Mouse (Mus musculus) embryo, embryonic 10 days (tissue): ENCODE measurements at regions not wholly inside any gene's neighbourhood (a gene's known extent, or its start where the extent isn't known, plus 50 kb on each side); places are given as distances from the start of the nearest gene placed in this dataset.
"Not testable (repeated sequence)": the region's sequence is repeated elsewhere in the genome, so short reads cannot be mapped to it uniquely, and the experiment has no call there.

Experiments used
- DNase-seq: peaks from one replicate; pipeline ENCODE4 v3.0.0-alpha.2; 2015; ENCODE audit warnings: low spot score

DNA sequence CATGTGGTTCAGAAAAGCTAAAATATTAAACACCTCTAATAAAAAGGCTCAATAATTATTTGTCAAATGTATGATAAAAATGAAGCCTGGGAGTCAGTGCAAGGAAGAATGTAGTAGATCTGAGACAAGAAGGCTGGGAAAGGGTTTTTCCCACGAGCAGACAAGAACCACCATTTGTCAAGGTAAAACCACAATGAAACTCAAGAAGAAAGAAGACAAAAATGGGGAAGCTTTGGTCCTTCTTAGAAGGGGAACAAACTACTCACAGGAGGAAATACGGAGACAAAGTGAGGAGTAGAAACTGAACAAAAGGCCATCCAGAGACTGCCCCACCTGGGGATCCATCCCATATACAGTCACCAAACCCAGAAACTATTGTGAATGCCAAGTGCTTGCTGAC, 420.0 kb downstream of the Hs3st1 start:
- DNase-seq, result no peak

DNA sequence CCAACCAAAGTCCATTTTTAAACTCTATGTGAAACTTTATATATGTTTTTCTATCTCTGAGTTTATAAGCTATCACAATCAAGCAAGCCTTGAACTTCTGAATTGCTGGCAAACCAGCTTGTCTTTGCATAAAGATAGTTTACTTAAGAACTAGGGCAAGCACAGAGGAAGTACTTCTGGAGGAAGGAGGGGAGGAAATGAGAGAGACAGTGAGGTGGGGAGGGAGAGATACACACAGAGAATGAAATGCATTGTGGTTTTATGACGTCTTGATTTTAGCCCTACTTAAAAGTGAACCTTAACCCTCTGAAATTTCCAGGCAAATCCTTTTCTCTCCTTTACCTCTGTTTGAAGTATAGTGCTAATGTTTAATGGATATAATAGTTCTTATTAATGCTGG, 421.0 kb downstream of the Hs3st1 start:
- DNase-seq, result no peak

DNA sequence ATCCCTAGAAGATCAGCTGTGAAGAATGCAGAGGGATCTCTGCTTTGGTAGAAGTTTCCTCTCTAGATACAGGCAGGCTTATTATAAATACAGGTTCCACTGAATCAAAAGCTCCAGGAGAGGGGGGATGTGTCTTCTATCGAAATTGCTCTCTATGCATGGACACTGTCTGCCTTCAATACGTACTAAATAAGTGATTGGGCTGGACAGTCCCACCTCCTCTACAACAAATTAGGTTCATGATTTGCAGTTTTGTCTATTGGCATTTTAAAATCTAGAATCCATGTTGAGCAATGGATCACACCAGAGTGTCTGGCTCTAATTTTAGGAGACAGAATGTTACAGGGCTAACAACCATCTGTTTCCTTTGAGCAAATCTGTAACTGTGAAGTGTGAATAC, 429.9 kb downstream of the Hs3st1 start:
- no peak for DNase-seq

DNA sequence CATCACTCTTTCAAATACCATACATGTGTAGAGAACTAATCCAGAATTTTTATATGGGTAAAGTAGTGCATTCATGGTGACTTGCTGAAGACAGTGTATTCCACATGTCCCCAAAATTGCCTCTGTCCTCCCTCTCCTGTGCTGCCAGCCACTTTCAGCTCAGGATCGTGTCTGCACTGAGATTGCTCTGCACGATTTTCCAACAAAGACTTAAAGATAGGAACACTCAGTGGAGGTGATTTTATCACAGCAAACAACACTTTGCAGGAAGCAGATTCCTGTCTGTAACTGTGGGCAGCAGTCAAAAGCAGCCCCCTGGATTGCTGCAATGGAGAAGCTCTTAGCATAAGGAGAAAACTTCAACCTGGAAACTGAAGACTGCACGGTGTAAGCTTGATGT, 438.8 kb downstream of the Hs3st1 start:
- DNase-seq, result no peak

DNA sequence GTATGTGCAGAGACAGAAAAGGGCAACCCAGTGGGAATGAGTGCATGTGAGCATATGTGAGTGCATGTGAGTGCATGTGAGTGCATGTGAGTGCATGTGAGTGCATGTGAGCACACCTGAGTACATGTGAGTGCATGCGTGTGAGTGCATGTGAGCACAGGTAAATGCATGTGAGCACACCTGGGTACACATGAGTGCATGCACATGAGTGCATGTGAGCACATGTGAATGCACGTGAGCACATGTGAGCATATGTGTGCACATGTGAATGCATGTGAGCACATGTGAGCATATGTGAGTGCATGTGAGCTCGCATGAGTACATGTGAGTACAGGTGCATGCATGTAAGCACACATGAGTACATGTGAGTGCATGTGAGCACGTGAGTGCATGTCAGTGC, 434.6 kb upstream of the Clnk start:
- no peak for DNase-seq

DNA sequence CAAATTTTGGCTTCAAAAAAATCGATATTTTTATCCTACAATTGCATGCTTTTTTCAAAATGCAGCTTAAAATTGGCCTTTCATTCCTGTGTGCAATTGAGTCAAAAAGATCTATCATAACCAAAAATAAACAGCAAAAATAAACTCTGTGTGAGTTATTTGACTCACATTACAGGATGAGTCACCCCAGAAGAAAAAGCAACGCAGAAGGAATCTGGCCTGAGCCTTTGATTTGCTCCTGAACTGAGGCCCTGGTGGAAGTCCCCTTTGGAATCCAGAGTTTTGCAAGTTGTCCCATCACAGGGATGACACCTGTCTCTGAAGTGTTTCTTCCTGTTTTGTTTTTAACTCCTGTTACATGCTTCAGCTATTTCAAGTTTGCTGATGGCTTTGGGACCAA, 429.2 kb upstream of the Clnk start:
- DNase-seq, result no peak

DNA sequence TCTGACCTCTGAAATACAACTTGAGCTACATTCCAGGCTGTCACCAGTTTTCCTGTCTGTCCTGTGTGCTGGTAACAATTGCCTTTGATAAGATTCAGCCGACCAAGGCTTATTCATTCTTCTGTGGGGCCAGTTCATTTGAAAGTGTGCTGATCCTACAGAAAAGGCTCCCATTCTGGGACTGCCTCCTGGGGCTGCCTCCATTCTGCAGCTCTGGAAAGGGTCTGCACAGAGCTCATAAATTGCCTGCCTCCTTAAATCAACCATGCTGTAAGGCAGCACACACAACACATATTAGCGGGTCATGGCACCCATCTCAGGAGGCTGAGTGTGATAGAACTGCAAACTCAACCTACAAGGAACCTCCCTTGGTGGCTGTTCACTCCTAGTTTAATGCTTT, 416.2 kb upstream of the Clnk start:
- DNase-seq, result peak; percentile 54

DNA sequence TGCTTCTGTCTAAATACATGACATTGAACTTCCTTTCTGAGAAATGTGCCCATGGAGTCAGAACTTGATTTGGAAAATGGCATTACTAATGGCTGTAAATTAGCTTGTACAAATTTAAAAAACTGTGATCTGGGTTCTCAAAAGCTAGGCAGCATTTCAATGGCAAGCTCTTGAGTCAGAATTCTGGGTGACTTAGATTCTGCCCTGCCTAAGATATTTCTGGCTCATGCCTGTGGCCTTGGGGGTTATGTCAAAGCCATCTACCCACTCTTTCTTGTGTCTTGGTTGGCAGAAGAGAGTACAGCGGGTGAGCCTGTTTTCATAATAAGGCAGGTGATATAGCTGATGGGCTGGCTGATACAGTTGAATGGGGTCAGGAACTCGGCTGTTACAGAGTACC, 404.4 kb upstream of the Clnk start:
- no peak for DNase-seq

DNA sequence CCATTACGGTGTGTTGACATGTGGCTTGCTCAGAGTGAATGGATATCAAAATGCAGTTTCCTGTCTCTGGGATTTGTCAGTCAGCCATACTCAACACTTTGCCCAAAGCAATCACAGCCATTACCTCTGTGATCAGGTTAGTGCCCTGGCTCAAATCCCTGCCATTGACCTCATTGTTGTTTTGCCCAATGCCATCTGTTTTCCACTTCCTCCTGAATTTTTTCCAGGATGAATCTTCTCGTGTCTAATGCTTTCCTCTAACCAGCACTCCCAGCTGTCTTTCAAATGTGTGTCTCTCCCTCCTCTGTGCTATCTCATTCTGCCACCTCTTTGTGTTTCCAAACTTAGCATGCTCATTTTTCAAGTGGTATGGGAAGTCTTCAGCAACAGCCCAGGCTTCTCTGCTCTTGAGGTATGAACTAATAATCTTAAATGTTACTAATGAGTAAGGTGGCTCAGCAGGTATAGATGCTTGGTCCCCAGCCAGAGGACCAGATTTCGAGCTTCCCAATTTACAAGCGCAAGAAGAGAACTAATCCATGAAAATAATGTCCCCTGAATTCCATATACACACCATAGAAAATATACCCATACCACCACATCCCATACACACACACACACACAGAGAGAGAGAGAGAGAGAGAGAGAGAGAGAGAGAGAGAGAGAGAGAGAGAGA, 397.2 kb upstream of the Clnk start:
- DNase-seq, result no peak

DNA sequence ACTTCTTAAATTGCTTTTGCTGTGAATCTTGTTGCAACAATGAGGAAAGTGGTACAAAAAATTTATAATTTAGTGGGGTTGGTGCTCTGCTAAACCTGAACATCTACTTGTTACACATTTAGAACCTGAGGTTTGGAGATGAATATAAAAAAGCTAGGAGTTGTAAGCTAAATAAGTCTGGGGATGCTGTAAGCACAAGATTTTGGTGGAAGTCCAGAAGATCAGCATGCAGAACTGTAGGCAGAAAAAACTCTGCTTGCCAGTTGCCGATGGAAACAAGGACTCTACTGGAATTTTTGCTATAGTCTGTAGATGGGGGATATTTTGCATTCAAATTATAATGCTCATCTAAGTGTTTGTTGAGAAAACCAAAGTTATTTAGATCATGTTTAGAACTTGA, 390.5 kb upstream of the Clnk start:
- DNase-seq, result no peak

DNA sequence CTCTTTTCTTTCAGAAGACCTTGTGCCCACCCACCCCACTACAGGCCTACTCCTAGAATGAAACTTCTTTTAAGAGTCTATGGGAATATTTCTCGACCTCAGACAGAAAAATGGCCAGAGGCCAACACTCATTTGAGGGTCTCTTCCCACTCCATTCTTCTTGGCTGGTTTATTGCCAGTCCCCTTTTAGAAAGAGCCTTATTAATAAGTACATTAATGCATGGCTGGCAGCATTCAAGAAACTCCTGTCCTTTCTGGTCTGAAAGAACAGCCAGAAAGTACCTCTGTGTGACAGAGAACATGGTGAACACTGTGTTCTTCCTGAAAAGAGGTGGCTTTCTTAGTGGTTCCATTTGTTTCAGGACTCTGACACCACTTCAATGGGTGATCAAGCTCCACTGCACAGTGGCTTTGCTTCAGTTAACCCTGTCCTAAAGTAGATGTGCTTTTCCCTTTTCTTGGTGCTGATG, 384.1 kb upstream of the Clnk start:
- no peak for DNase-seq

DNA sequence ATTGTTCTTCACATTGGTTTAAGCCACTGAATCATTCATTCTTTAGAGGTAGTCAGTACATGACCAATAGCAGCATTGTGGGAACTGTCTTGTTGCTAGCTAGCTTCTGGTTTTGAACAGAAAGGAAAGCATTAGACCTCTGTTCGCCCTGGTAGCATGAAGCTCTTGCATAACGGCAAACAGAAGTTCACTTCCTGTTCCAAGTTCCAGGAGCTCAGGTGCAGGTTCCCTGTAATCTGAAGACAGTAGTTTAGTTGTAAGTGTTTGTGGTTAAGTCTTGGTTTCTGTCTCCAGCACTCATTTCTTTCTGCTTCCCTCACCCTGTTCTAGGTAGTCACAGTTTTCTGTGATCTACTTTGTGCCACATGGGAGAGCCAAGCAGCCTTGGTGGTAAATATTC, 381.1 kb upstream of the Clnk start:
- DNase-seq, result no peak

DNA sequence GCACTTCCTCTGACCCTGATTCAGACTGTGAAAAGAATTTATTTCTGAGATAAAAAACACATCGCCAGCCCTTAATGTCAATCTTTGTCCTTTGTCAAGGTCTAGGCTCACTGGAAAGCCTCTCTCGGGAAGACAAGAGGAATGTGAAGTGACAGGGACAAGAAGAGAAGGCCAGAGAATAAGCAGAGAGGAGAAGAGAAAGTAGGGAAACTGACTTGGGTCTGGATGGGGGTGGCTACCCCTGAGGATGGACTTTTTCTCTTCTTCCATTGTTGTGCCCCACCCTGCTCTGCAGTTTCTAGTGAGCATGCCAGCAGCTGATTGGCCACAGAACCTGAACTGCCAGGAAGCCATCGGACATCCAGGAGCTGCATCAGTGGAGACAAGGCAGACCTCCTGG, 375.6 kb upstream of the Clnk start:
- DNase-seq, result no peak

DNA sequence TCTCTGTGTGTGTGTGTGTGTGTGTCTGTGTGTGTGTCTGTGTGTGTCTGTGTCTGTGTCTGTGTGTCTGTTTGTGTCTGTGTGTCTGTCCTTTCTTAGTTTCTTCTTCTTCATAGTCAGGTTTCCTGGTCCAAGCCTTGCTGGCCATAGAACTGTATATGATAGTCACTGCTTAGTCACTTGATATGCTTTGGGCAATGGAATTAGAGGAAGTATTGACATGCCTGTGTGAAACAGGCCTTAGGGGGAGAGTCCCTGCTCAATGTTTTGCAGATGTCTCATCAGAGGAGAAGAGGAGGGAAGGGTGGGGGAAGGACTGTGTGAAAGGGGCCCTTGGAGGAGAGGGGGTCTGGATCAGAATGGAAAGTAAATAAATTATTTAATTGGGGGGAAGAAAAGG, 374.4 kb upstream of the Clnk start:
- DNase-seq, result no peak

DNA sequence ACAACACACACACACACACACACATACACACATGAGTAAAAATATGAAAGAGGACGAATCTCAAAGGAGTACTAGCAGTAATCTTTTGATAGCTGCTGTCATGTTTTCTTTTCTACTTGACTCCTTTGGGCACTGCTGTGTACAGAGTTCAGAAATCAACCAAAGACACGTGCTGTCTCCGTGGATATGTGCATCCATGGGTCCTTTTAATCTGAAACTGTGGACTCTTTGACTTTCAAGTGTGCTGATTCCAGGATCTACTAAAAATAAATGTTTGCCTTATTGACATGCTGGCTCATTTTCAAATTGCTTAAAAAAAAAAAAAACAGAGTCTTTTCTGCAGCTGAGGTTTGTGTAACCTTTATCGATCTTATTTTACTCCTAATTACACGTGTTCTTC, 343.1 kb upstream of the Clnk start:
- DNase-seq, result no peak

DNA sequence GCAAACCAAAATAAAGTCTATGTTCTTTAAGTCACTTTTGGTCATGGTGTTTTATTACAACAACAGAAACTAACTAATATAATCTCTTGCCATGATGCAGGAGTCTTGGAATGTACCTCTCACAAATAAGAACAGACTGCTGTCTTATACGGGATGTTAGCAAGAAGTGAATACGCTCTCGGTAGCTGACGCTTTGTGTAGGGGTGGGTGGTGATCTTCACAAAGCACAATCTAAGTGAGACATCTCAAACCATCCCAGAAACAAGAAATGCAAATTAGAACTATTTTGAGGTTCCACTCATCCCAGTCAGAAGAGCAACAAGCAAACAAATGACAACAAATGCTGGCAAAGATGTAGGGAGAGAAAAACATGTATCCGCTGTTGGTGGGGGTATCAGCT, 339.7 kb upstream of the Clnk start:
- DNase-seq, result no peak

DNA sequence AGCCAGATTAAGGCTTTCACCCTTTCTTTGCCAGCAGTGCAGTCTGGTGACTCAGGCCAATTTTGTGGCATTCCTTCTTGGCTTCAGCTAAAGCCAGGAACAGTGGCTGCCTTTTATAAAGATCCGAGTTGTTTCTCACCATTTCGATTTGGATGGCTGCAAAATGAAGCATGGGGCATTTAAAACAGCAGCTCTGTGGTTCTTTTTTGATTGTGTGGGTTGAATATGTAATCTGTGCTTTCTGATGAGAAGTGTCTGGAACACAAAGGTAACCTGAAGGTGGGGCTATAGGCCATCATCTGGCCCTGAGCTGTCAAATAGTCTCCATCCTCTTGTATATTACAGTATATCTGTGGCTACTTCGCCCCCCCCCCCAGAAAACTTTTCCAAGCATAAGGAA, 338.4 kb upstream of the Clnk start:
- no peak for DNase-seq

DNA sequence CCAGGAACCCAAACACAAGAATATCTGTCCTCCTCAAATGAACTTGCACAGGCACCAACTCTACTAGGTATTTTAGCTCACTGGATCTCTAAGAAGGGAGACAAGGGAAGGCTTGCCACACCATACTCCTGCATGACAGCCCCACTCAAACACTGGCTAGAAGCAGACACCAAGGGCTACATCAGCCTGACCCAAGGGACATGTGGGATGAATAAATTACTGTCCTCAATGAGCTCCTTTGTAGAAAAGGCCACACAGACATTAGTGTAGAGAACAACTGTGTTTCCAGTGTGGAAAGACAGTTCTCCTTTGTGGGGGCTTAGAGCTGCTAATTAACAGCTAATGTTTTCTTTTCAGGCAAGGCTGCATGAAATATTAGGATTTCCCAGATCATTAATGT, 335.9 kb upstream of the Clnk start:
- DNase-seq, result peak; percentile 12

DNA sequence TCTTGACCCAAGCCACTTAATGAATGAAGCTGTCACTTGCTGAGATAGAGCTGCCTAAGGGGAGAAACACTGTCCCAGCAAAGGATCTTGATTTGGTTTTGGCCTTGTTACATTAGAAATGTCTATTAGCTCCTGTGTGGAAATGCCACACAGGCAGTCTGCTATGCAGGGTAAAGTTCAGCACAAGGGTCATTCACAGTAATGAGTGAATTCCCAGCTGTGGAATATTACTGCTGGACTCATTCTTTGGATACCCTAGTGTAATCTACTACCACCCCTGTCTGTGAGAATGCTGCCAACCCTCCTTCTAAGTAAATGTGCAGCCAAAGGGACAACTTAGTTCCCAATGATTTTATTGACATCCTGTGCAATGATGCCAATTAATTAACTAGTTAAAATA, 322.2 kb upstream of the Clnk start:
- peak; percentile 8 for DNase-seq

DNA sequence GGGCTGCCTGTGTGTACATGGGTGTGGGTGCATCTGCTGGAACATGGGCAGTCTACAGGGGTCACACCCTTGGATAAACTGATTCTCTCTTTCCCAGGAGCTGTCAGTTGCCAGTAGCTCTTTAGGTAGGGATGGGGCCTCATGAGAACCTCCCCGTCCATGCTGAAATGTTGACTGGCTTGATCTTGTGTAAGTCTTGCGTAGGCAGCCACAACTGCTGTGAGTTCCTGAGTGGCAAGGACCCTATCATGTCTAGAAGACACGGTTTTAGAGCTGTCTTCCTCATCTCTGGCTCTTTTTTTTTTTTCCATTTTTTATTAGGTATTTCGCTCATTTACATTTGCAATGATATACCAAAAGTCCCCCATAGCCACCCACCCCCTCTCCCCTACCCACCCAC, 314.5 kb upstream of the Clnk start:
- not testable (repeated sequence) for DNase-seq

DNA sequence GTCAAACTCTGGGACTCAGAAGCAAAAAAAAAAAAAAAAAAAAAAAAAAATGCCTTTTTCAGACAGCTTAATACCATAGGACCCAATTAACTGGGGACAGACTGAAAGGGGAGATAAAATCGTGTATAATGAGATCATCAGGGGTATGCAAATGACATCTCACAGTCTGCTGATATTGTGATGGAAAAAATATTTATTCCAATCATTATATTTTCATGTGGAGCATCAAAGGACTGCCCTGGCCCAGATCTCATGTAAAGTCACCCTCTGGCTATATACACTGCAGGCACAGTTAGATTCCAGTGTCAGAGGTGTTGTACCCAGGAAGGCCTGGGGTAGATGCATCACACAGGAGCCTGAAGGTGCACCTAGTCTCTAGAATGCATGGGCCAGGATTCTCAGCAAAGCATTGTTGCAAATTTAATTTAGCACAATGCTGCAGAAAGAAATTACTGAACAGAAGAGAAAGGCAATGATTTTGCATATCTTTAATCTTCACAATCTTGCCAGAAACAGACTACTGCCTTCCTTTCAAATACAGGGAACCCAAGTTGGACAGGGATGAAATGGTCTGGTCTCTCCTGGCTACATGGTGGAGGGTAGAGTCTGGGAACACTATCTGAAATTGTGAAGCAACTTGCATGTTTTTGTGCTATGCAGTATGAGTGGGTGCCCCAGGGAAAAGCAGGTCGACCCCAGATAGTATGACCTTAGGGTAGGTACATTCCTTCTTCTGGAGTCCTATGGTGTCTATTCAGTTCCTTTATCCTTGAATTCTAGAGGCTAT, 305.2 kb upstream of the Clnk start:
- DNase-seq, result no peak

DNA sequence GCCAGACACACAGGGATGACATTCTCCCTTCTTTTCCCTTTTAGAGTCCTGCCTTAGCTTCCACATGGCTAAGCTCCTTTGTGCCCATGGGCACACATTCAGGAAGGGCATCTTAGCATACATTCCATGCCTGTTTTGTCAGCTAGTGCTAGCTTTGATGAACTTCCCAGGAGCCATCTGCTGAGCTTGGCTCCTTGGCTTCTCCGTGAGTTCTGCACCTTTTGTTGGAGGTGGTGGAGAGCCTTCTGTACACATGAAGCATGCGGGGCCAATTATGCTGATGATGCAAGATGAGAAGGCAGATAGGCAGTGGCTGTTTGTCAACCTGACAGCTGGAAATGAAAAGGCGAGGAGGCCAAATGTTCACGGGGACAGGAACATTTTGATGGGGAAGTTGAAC, 304.4 kb upstream of the Clnk start:
- DNase-seq, result no peak

DNA sequence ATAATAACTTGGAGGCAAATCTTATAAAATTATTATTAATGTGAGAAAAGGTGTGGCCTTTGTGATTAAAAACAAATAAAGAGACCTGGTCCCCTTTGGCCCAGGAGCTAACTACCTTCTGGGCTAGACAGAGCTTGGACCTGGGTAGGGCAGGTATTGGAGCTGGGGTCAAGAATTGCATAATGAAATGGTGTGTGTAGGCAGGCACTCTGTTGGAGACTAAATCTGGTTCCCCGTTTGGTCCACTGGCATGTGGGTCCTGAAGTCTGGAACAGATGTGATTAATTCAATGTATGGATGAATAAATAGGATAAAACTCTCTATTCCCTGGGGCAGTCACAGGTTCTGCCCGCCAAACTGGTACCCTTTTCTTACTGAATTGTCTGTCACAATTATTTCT, 301.3 kb upstream of the Clnk start:
- no peak for DNase-seq

DNA sequence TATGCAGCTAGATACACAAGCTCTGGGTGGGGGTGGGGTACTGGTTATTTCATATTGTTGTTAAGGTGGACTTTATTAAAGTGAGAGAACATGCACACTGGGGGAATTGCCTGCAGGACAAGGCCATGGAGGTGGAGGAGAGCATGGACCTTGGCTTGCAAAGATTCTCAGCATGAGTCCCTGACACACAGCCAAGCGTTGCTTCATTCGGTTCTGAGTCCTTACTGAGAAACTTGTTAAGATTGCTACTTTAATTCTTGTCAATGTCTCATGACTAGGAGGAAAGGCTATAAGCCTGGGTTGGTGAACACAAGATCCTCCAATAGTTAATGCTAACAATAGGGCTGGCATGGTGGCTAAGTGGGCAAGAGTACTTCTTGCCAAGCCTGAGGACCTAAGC, 300.3 kb upstream of the Clnk start:
- DNase-seq, result no peak
